Mouse (Mus musculus): Measurements from ENCODE around the gene Phospho2. TPM values are rescaled to one million over a fixed set of nuclear protein-coding genes. Genes with fewer than 3 reads are reported as not detected.
A peak's percentile ranks its signal among the peaks of the same experiment; 100 is the strongest.

Gene Phospho2
- polyA plus RNA-seq (2015; fragmentation: Nextera tagmentation; extraction: Ambion mirVana): 35.7 and 40.5 TPM in 2 replicates

DNA sequence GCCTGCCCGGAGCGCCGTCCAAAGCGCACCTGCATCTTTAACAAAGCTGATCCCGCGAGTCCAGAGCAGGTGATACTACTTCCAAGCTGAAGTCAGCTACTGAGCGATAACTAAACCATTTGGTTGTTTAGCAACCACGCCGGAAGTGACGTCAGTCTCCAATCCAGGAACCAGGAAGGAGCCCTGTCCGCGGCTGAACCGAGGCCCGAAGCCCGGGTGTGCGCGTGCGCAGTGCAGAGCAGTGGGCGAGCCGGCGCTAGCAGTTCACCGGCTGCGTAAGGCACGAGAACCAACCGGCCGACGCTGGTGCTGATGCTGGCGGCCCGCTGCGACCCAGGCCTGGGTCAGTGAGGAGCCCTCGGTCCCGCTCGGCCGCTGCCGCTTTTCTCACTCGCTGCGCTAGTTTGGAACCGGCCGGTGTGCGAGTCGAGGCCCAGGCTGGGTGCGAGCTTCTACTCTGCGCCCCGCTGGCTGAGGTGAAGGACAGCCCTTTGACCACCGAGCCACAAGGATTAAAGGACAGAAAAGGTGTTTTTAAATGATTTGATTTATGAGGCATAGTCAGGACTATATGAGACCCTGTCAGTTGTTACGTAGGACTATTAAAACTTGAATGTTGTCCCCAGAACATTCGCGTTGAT, at the start of gene Phospho2, which contains the start of gene Ccdc173:
Gene Phospho2 (plus strand): TSS at position 195 of the 641 bp plus-strand sequence.
Gene Ccdc173 (minus strand): TSS at position 147 of the 641 bp plus-strand sequence.
- 2% methylated on average over 48 of the region's 48 CpGs for WGBS
- peaks cover 3% of the 10 kb centered on the region; the same call in 1 of the 2 replicates for H3K36me3 ChIP-seq (ENCODE audit: control insufficient read depth, insufficient read depth)
- H3K9me3 ChIP-seq (ENCODE audit: control insufficient read depth, low read length): no peaks in the 10 kb centered on the region
- peak within 1 kb of the TSS; percentile 72 for H3K4me2 ChIP-seq (ENCODE audit: low read length)
- peaks cover 7% of the 10 kb centered on the region; the same call in 1 of the 2 replicates for H3K4me1 ChIP-seq (replicated peaks; ENCODE audit: control insufficient read depth, insufficient read depth, low read length)
- peak within 1 kb of the TSS; percentile 69 for H3K9ac ChIP-seq (replicated peaks; ENCODE audit: low read depth, low read length)
- H3K4me3 ChIP-seq (replicated peaks; ENCODE audit: low read length): peak within 1 kb of the TSS; percentile 67
- H3K27ac ChIP-seq (ENCODE audit: low read length): peak within 1 kb of the TSS; percentile 69
- no peaks in the 10 kb centered on the region for H3K27me3 ChIP-seq (replicated peaks; ENCODE audit: control insufficient read depth, insufficient read depth, low read length)
- peak; percentile 98 for ATAC-seq

DNA sequence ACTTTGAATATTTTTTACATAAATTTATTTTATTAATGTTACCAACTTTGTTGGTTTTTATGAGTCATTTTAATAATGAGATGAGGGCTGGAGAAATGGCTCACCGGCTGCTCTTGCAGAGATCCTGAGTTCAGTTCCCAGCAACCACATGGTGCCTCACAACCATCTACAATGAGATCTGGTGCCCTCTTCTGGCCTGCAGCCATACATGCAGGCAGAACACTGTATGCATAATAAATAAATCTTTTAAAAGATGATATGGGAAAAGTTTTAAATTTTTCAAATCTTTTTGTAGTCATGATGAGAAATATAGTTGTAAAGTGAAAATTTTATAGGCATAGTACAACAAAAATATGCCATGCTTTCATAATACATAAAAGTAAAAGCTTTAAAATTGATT, 44.3 kb upstream of the Phospho2 start:
- no peaks in the 10 kb centered on the region for H3K4me1 ChIP-seq (replicated peaks; ENCODE audit: control insufficient read depth, insufficient read depth, low read length)
- H3K4me2 ChIP-seq (ENCODE audit: low read length): no peak overlapping the region
- no peak overlapping the region for H3K9ac ChIP-seq (replicated peaks; ENCODE audit: low read depth, low read length)
- H3K27ac ChIP-seq (ENCODE audit: low read length): no peak overlapping the region
- H3K36me3 ChIP-seq (ENCODE audit: control insufficient read depth, insufficient read depth): peaks cover 29% of the 10 kb centered on the region
- ATAC-seq: no peak
- H3K4me3 ChIP-seq (replicated peaks; ENCODE audit: low read length): no peak overlapping the region
- no peaks in the 10 kb centered on the region for H3K27me3 ChIP-seq (replicated peaks; ENCODE audit: control insufficient read depth, insufficient read depth, low read length)
- WGBS: 94% methylated on average over 1 of the region's 1 CpGs
- H3K9me3 ChIP-seq (ENCODE audit: control insufficient read depth, low read length): 0 out of 2 replicates have a peak, but pooled peaks cover 2% of the 10 kb centered on the region

DNA sequence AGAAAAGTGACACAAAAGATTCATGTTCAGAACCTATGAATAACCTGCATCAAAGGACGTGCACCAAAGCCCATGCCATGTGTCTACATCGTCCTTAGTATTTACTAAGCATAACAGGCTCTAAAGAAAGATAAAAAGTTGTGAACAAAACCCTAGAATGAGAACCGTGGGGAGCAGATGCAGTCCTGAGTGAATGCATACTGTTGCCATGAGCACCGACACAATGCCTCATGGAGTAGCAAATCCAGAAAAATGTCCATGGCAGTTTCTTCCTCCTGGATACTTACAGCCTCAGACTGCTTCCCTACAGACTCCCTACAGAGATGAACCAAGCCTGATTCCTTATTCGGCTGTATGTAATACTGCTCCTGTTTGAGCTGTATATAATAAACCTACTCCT, 28.4 kb upstream of the Phospho2 start:
- H3K27me3 ChIP-seq (replicated peaks; ENCODE audit: control insufficient read depth, insufficient read depth, low read length): no peaks in the 10 kb centered on the region
- WGBS: 52% methylated on average over 5 of the region's 5 CpGs
- H3K27ac ChIP-seq (ENCODE audit: low read length): no peak overlapping the region
- no peaks in the 10 kb centered on the region for H3K36me3 ChIP-seq (ENCODE audit: control insufficient read depth, insufficient read depth)
- H3K9ac ChIP-seq (replicated peaks; ENCODE audit: low read depth, low read length): no peak overlapping the region
- no peak overlapping the region for H3K4me3 ChIP-seq (replicated peaks; ENCODE audit: low read length)
- H3K4me1 ChIP-seq (replicated peaks; ENCODE audit: control insufficient read depth, insufficient read depth, low read length): no peaks in the 10 kb centered on the region
- no peak overlapping the region for H3K4me2 ChIP-seq (ENCODE audit: low read length)
- no peak for ATAC-seq
- no peaks in the 10 kb centered on the region for H3K9me3 ChIP-seq (ENCODE audit: control insufficient read depth, low read length)

DNA sequence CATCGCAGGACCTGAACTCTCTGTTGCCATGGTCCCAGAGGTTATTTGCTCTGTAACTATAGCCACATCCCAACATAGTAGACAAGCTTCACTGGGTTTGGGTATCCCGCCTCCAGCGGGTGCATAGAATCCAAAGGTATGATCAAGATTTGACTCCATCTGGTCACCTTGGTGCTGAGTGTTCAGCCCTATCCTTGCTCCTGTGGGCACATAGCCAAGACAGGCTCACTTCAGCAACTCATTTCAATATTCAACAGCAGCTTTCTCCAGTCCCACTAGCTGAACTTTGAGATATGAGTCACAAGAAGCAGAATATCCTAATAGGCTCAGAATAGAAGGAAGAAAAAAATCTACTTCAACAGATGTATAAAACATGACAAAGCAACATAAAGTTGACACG, 26.1 kb upstream of the Phospho2 start:
- Histone ChIP-seq H3K36me3 (ENCODE audit: control insufficient read depth, insufficient read depth) (no peaks in the 10 kb centered on the region), H3K27ac (ENCODE audit: low read length) (no peak overlapping the region), H3K4me3 (replicated peaks; ENCODE audit: low read length) (no peak overlapping the region), H3K27me3 (replicated peaks; ENCODE audit: control insufficient read depth, insufficient read depth, low read length) (no peaks in the 10 kb centered on the region), H3K4me2 (ENCODE audit: low read length) (no peak overlapping the region), H3K4me1 (replicated peaks; ENCODE audit: control insufficient read depth, insufficient read depth, low read length) (no peaks in the 10 kb centered on the region), H3K9me3 (ENCODE audit: control insufficient read depth, low read length) (no peaks in the 10 kb centered on the region), H3K9ac (replicated peaks; ENCODE audit: low read depth, low read length) (no peak overlapping the region)
- no peak for ATAC-seq
- 98% methylated on average over 4 of the region's 4 CpGs for WGBS

DNA sequence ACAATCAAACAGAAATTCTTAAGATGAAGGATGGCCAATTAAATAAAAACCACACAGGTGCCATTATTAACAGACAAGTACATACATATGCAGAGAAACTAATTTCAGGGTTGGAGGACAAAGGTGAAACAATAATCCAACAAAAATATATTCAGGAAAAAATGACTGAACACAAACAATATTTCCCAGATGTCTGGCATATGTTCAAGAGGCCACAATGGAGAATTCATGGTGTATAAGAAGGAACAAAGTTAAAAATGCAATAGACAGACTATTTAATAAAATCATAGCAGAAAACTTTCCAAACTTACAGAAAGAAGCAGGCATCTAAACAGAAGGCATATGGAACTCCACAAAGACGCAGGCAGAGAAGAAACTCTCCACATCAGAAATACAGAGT, 24.7 kb upstream of the Phospho2 start:
- H3K9me3 ChIP-seq (ENCODE audit: control insufficient read depth, low read length): no peaks in the 10 kb centered on the region
- no peak for ATAC-seq

DNA sequence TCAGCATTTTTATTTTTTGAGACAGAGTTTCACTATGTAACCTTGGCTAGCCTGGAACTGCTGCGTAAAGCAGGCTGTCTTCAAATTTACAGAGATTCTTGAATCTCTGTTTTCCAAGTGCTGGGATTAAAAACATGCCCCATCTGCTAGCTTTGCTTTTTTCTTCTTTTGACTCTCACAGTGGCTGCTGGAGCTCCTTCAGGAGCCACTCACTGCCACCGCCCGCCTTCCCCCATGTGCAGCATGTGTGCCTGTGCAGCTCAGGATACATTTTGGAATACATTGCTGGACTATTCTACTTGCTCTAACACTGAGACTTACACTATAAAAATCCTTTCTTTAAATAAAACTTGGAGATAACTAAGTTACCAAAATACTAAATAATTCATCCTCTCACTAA, 16.1 kb upstream of the Phospho2 start:
- no peak overlapping the region for H3K4me3 ChIP-seq (replicated peaks; ENCODE audit: low read length)
- no peaks in the 10 kb centered on the region for H3K9me3 ChIP-seq (ENCODE audit: control insufficient read depth, low read length)
- no peak for ATAC-seq
- peaks cover 4% of the 10 kb centered on the region; the same call in 1 of the 2 replicates for H3K36me3 ChIP-seq (ENCODE audit: control insufficient read depth, insufficient read depth)
- H3K9ac ChIP-seq (replicated peaks; ENCODE audit: low read depth, low read length): no peak overlapping the region
- H3K27ac ChIP-seq (ENCODE audit: low read length): no peak overlapping the region
- no peaks in the 10 kb centered on the region for H3K27me3 ChIP-seq (replicated peaks; ENCODE audit: control insufficient read depth, insufficient read depth, low read length)
- 93% methylated on average over 3 of the region's 3 CpGs for WGBS
- H3K4me1 ChIP-seq (replicated peaks; ENCODE audit: control insufficient read depth, insufficient read depth, low read length): no peaks in the 10 kb centered on the region
- no peak overlapping the region for H3K4me2 ChIP-seq (ENCODE audit: low read length)

More for the DNA sequence above, 24.7 kb upstream of the Phospho2 start:
- 100% methylated on average over 1 of the region's 1 CpGs for WGBS
- no peak overlapping the region for H3K27ac ChIP-seq (ENCODE audit: low read length)
- no peak overlapping the region for H3K9ac ChIP-seq (replicated peaks; ENCODE audit: low read depth, low read length)
- no peak overlapping the region for H3K4me2 ChIP-seq (ENCODE audit: low read length)
- H3K27me3 ChIP-seq (replicated peaks; ENCODE audit: control insufficient read depth, insufficient read depth, low read length): no peaks in the 10 kb centered on the region
- H3K4me3 ChIP-seq (replicated peaks; ENCODE audit: low read length): no peak overlapping the region
- no peaks in the 10 kb centered on the region for H3K4me1 ChIP-seq (replicated peaks; ENCODE audit: control insufficient read depth, insufficient read depth, low read length)
- no peaks in the 10 kb centered on the region for H3K36me3 ChIP-seq (ENCODE audit: control insufficient read depth, insufficient read depth)

DNA sequence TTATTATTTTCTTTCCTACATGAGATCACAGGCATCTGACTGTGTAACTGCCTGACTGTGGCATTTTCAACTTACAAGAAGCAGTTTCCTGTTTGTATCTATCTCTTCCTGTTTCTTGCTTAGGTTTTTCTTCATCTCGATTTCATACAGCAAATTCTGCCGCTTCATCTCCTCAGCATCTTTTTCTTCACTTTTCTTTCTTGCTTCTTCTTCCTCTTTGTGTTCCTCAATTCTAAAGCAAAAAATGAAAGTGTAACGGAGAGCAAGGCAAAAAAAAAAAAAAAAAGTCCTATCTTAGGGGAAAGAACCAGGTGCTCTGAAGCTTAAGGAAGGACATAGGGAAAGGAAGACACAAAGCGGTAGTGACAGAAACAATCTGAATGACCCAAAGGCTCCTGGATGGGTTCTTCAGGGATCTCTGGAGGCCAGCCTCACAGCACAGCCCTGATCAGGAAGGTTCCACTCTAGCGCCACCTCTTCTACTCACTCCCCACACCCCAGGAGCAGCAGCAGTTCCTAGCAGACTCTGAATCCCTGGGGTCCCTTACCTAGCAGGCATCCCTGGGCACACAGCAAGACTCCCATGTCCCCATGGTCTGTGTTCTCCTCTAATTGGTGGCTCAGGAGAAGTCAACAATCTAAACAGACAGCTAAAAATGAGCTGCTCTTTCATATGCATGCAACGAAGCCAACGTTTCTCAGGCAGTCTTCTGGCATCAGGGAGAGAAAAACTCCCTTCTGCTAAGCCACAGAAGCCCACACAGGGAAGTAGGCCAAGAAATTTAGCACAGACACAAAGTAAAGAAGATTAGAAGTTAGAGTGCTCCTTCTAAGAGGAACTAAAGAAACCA, 11.2 kb upstream of the Phospho2 start:
- Histone ChIP-seq H3K9ac (replicated peaks; ENCODE audit: low read depth, low read length) (no peak overlapping the region), H3K4me2 (ENCODE audit: low read length) (no peak overlapping the region), H3K4me3 (replicated peaks; ENCODE audit: low read length) (no peak overlapping the region), H3K36me3 (ENCODE audit: control insufficient read depth, insufficient read depth) (peaks cover 4% of the 10 kb centered on the region; the same call in 1 of the 2 replicates), H3K9me3 (ENCODE audit: control insufficient read depth, low read length) (no peaks in the 10 kb centered on the region), H3K27ac (ENCODE audit: low read length) (no peak overlapping the region), H3K27me3 (replicated peaks; ENCODE audit: control insufficient read depth, insufficient read depth, low read length) (no peaks in the 10 kb centered on the region), H3K4me1 (replicated peaks; ENCODE audit: control insufficient read depth, insufficient read depth, low read length) (no peaks in the 10 kb centered on the region)
- WGBS: 77% methylated on average over 7 of the region's 7 CpGs
- no peak for ATAC-seq

DNA sequence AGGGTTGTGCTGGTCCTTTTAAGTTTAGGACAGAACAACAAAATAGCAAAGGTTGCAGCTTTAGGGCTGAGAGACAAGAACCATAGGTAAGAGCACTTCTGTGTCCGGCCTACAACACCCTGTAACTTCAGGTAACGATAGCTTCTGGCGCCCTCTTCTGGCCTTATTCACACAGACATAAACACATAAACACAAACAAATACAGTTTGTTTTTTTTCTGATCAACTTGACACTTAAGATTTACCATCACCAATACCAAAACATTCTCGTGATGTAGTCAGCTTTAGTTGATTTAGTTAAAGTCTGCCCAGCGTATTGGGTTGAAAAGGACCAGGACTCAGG, 10.6 kb upstream of the Phospho2 start:
- Histone ChIP-seq H3K4me2 (ENCODE audit: low read length) (no peak overlapping the region), H3K27me3 (replicated peaks; ENCODE audit: control insufficient read depth, insufficient read depth, low read length) (no peaks in the 10 kb centered on the region), H3K9ac (replicated peaks; ENCODE audit: low read depth, low read length) (no peak overlapping the region), H3K4me1 (replicated peaks; ENCODE audit: control insufficient read depth, insufficient read depth, low read length) (no peaks in the 10 kb centered on the region), H3K36me3 (ENCODE audit: control insufficient read depth, insufficient read depth) (peaks cover 4% of the 10 kb centered on the region; the same call in 1 of the 2 replicates), H3K27ac (ENCODE audit: low read length) (no peak overlapping the region), H3K4me3 (replicated peaks; ENCODE audit: low read length) (no peak overlapping the region), H3K9me3 (ENCODE audit: control insufficient read depth, low read length) (no peaks in the 10 kb centered on the region)
- no peak for ATAC-seq
- WGBS: 45% methylated on average over 5 of the region's 5 CpGs

DNA sequence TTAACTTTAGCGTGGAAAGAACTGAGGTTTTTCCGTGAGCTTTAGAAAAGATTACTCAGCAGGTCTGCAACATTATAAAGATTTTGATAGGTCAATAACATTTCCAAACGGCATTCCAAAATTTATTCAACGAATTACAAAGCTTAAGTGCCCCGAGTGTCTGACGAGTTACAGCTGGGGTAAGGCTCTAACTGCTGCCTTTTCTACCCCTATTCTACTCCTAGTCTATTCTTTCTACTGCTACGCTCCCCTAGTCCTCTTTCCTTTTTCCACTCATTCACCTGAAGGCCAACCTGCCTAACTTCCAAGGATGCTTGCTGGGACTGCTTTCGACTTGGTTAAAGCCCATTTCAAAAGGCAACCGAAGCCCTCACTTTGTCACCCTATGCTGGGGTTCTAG, 449 bp upstream of the Phospho2 start:
- 19% methylated on average over 9 of the region's 9 CpGs for WGBS
- H3K36me3 ChIP-seq (ENCODE audit: control insufficient read depth, insufficient read depth): peaks cover 3% of the 10 kb centered on the region; the same call in 1 of the 2 replicates
- no peaks in the 10 kb centered on the region for H3K27me3 ChIP-seq (replicated peaks; ENCODE audit: control insufficient read depth, insufficient read depth, low read length)
- H3K4me2 ChIP-seq (ENCODE audit: low read length): peak overlapping the region; percentile 72
- peak overlapping the region; percentile 69 for H3K27ac ChIP-seq (ENCODE audit: low read length)
- H3K4me3 ChIP-seq (replicated peaks; ENCODE audit: low read length): peak overlapping the region; percentile 67
- H3K9me3 ChIP-seq (ENCODE audit: control insufficient read depth, low read length): no peaks in the 10 kb centered on the region
- peaks cover 7% of the 10 kb centered on the region; the same call in 1 of the 2 replicates for H3K4me1 ChIP-seq (replicated peaks; ENCODE audit: control insufficient read depth, insufficient read depth, low read length)
- peak overlapping the region; percentile 67 for H3K9ac ChIP-seq (replicated peaks; ENCODE audit: low read depth, low read length)
- peak; percentile 39; the same call in 1 of the 2 replicates for ATAC-seq

Measured in forebrain, embryonic 16.5 days (tissue).